Mouse (Mus musculus) CH12.LX (cell line): ENCODE data around the gene Gm13199. TPM values are rescaled to one million over a fixed set of nuclear protein-coding genes. Genes with fewer than 3 reads are reported as not detected.
A peak's percentile ranks its signal among the peaks of the same experiment; 100 is the strongest.

Experiments used
- DNase-seq: peaks from one replicate; pipeline ENCODE4 v3.0.0-alpha.2; 2013; ENCODE audit errors: extremely low read depth
- H3K27ac ChIP-seq: 2 replicates; pipeline ENCODE4 v1.5.1; 2012; ENCODE audit warnings: low read depth, mild to moderate bottlenecking, control low read depth, moderate library complexity; ENCODE audit not compliant: insufficient read depth
- H3K27me3 ChIP-seq: replicated peaks from 2 replicates; pipeline ENCODE3; 2012; ENCODE audit warnings: inconsistent platforms
- H3K36me3 ChIP-seq, 2 experiments: replicated peaks in 1 of 2; 2 replicates each; pipeline versions ENCODE3 to v1.6.1; 2012; ENCODE audit warnings: inconsistent platforms in 1 of 2, low read length in 1 of 2, mild to moderate bottlenecking in 1 of 2, mixed read lengths in 1 of 2, moderate library complexity in 1 of 2; ENCODE audit not compliant: control insufficient read depth in 1 of 2, insufficient read depth in 1 of 2
- H3K4me1 ChIP-seq, 2 experiments: 2 replicates each; pipeline ENCODE4 v1.6.1; 2012; ENCODE audit warnings: inconsistent platforms in 1 of 2, moderate library complexity in 1 of 2; ENCODE audit not compliant: insufficient read depth in 2 of 2, control insufficient read depth in 1 of 2
- H3K4me2 ChIP-seq: 2 replicates; pipeline ENCODE4 v1.6.1; 2012; ENCODE audit warnings: low read depth, mild to moderate bottlenecking, control low read depth; ENCODE audit not compliant: poor library complexity, insufficient read depth, severe bottlenecking
- H3K4me3 ChIP-seq, 3 experiments: fragments of 150-350 bp in 1 of 3; sonication (generic) in 1 of 3; replicated peaks in 1 of 3; 2 replicates each; pipeline versions ENCODE3 to v1.5.1; 2011 to 2012; ENCODE audit warnings: low read depth in 2 of 3, low read length in 2 of 3, mild to moderate bottlenecking in 2 of 3, moderate library complexity in 2 of 3, control low read depth in 1 of 3, improper control_type of control experiment in 1 of 3, inconsistent platforms in 1 of 3, mixed read lengths in 1 of 3; ENCODE audit not compliant: poor library complexity in 1 of 3
- H3K79me2 ChIP-seq: replicated peaks from 2 replicates; pipeline ENCODE4 v1.6.1; 2012; ENCODE audit warnings: mild to moderate bottlenecking, moderate library complexity; ENCODE audit not compliant: control insufficient read depth, poor library complexity, insufficient read depth, severe bottlenecking; ENCODE audit errors: extremely low read depth
- H3K9ac ChIP-seq: 2 replicates; pipeline ENCODE4 v1.6.1; 2012; ENCODE audit warnings: low read depth, mild to moderate bottlenecking, control low read depth, moderate library complexity; ENCODE audit not compliant: insufficient read depth
- H3K9me3 ChIP-seq: replicated peaks from 2 replicates; pipeline ENCODE3; 2012; ENCODE audit warnings: low read length, inconsistent platforms, mixed read lengths
- BHLHE40 ChIP-seq: IDR thresholded peaks from 2 replicates; pipeline ENCODE4 v1.6.1; 2011; ENCODE audit warnings: mild to moderate bottlenecking, low read depth, low read length, improper control_type of control experiment
- CHD1 ChIP-seq: IDR thresholded peaks from 2 replicates; pipeline ENCODE4 v1.6.1; 2012; ENCODE audit warnings: low read depth, low read length, improper control_type of control experiment, inconsistent platforms
- ELF1 ChIP-seq: IDR thresholded peaks from 2 replicates; pipeline ENCODE4 v1.6.1; 2014; ENCODE audit warnings: low read depth, mild to moderate bottlenecking, inconsistent platforms, low read length, improper control_type of control experiment
- ETS1 ChIP-seq: conservative IDR thresholded peaks from 2 replicates; pipeline ENCODE4 v1.6.1; 2012; ENCODE audit warnings: low read depth, mild to moderate bottlenecking, inconsistent platforms, low read length, improper control_type of control experiment, moderate library complexity
- GABPA ChIP-seq: IDR thresholded peaks from 2 replicates; pipeline ENCODE4 v1.6.1; 2012; ENCODE audit warnings: low read depth, low read length, improper control_type of control experiment, inconsistent platforms; ENCODE audit not compliant: insufficient replicate concordance
- HCFC1 ChIP-seq: IDR thresholded peaks from 2 replicates; pipeline ENCODE4 v1.6.1; 2012; ENCODE audit warnings: low read depth, mild to moderate bottlenecking, inconsistent platforms, low read length, improper control_type of control experiment
- JUN ChIP-seq: IDR thresholded peaks from 2 replicates; pipeline ENCODE4 v1.6.1; 2011; ENCODE audit warnings: low read depth, mild to moderate bottlenecking, low read length, improper control_type of control experiment, moderate library complexity; ENCODE audit not compliant: insufficient read depth
- MAFK ChIP-seq: IDR thresholded peaks from 2 replicates; pipeline ENCODE4 v1.6.1; 2011; ENCODE audit warnings: low read length, improper control_type of control experiment; ENCODE audit not compliant: insufficient replicate concordance
- MAX ChIP-seq: IDR thresholded peaks from 2 replicates; pipeline ENCODE4 v1.6.1; 2011; ENCODE audit warnings: low read length, improper control_type of control experiment
- MEF2A ChIP-seq: IDR thresholded peaks from 2 replicates; pipeline ENCODE4 v1.6.1; 2014; ENCODE audit warnings: low read depth, mild to moderate bottlenecking, inconsistent platforms, low read length, improper control_type of control experiment, borderline replicate concordance
- MXI1 ChIP-seq: IDR thresholded peaks from 2 replicates; pipeline ENCODE4 v1.6.1; 2011; ENCODE audit warnings: mild to moderate bottlenecking, low read depth, low read length, improper control_type of control experiment
- MYC ChIP-seq: IDR thresholded peaks from 2 replicates; pipeline ENCODE4 v1.6.1; 2011; ENCODE audit warnings: low read depth, mild to moderate bottlenecking, improper control_type of control experiment, low read length
- NELFE ChIP-seq: IDR thresholded peaks from 2 replicates; pipeline ENCODE4 v1.6.1; 2011; ENCODE audit warnings: low read depth, low read length, improper control_type of control experiment
- NRF1 ChIP-seq: IDR thresholded peaks from 2 replicates; pipeline ENCODE4 v1.6.1; 2014; ENCODE audit warnings: low read depth, mild to moderate bottlenecking, inconsistent platforms, low read length, improper control_type of control experiment, moderate library complexity
- PAX5 ChIP-seq: IDR thresholded peaks from 2 replicates; pipeline ENCODE4 v1.6.1; 2012; ENCODE audit warnings: low read length, inconsistent platforms, mixed read lengths
- POLR2A ChIP-seq: IDR thresholded peaks from 2 replicates; pipeline ENCODE4 v1.6.1; 2011; ENCODE audit warnings: low read depth, mild to moderate bottlenecking, improper control_type of control experiment, low read length
- POLR2AphosphoS2 ChIP-seq: IDR thresholded peaks from 2 replicates; pipeline ENCODE4 v1.6.1; 2011; ENCODE audit warnings: low read depth, low read length, improper control_type of control experiment
- TBP ChIP-seq: conservative IDR thresholded peaks from 2 replicates; pipeline ENCODE4 v1.6.1; 2011; ENCODE audit warnings: low read depth, low read length, improper control_type of control experiment
- TCF12 ChIP-seq: IDR thresholded peaks from 2 replicates; pipeline ENCODE4 v1.6.1; 2014; ENCODE audit warnings: low read depth, mild to moderate bottlenecking, inconsistent platforms, low read length, improper control_type of control experiment
- UBTF ChIP-seq: IDR thresholded peaks from 2 replicates; pipeline ENCODE4 v1.6.1; 2012; ENCODE audit warnings: low read depth, mild to moderate bottlenecking, inconsistent platforms, low read length, improper control_type of control experiment, moderate library complexity
- USF1 ChIP-seq: IDR thresholded peaks from 2 replicates; pipeline ENCODE4 v1.6.1; 2014; ENCODE audit warnings: low read depth, mild to moderate bottlenecking, inconsistent platforms, low read length, improper control_type of control experiment
- USF2 ChIP-seq: conservative IDR thresholded peaks from 2 replicates; pipeline ENCODE4 v1.6.1; 2011; ENCODE audit warnings: low read depth, low read length, improper control_type of control experiment
- ZKSCAN1 ChIP-seq: IDR thresholded peaks from 2 replicates; pipeline ENCODE4 v1.6.1; 2012; ENCODE audit warnings: low read depth, inconsistent platforms, low read length, improper control_type of control experiment, borderline replicate concordance
- ZMIZ1 ChIP-seq: IDR thresholded peaks from 2 replicates; pipeline ENCODE4 v1.6.1; 2012; ENCODE audit warnings: low read depth, mild to moderate bottlenecking, inconsistent platforms, low read length, improper control_type of control experiment
- dilution Hi-C: fragments of 300-500 bp; cut with MboI; formaldehyde crosslinking; loops from 2 replicates; pipeline ENCODE4 v1.14.3; 2020; ENCODE audit warnings: low sequenced_read_pairs; ENCODE audit not compliant: extremely low pct_unique_long_range_greater_than_20kb, extremely low pct_ligation_motif_present
- in situ Hi-C: fragments of 300-500 bp; cut with MboI; formaldehyde crosslinking; loops from 3 replicates; pipeline ENCODE4 v1.14.3; 2019; ENCODE audit warnings: low sequenced_read_pairs, low pct_ligation_motif_present, low pct_unique_long_range_greater_than_20kb, mixed read lengths
- polyA plus RNA-seq: library from polyadenylated mRNA; unstranded; fragments of >175 nt; gene quantifications from 2 replicates; pipeline ENCODE4 v1.2.1, GENCODE M21; 2012; ENCODE audit warnings: low read depth; ENCODE audit not compliant: insufficient read length
- total RNA-seq, 2 experiments: library from RNA; depleted of rRNA; stranded (reverse); fragments of 300-350 nt in 1 of 2; fragments of >200 nt in 1 of 2; gene quantifications; 2 replicates each; pipeline ENCODE4 v1.2.3; 2012 to 2014

Gene Gm13199
- total and polyA plus RNA-seq, 3 experiments = 0.47 to 2.7 (median 1.1) TPM

DNA sequence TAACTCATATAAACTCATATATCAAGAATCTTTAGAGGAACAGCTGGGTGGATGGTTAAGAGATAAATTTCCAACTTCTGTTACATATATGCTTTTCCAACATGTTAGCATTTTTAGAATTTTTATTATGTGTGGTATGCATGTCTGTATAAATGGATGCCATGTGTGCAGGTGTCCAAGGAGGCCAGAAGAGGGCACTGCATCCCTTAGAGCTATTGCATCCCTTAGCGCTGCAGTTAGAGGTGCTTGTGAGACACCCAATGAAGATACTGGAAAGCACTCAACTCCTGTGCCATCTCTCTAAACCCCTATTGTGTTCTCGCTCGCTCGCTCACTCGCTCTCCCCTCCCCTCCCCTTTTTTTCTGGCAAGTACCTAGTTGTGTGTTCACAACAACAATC, 37.4 kb upstream of the Gm13199 start (continued):
- no peak for TF ChIP-seq POLR2A
- TF ChIP-seq PAX5 = no peak
- no peak for TF ChIP-seq ZKSCAN1
- TF ChIP-seq ETS1 = no peak
- TF ChIP-seq MYC = peak; percentile 82
- TF ChIP-seq TCF12 = 0 out of 2 replicates have a peak, but pooled peaks have one; percentile 29
- no peak for TF ChIP-seq JUN
- 0 out of 2 replicates have a peak, but pooled peaks have one; percentile 29 for TF ChIP-seq MEF2A

DNA sequence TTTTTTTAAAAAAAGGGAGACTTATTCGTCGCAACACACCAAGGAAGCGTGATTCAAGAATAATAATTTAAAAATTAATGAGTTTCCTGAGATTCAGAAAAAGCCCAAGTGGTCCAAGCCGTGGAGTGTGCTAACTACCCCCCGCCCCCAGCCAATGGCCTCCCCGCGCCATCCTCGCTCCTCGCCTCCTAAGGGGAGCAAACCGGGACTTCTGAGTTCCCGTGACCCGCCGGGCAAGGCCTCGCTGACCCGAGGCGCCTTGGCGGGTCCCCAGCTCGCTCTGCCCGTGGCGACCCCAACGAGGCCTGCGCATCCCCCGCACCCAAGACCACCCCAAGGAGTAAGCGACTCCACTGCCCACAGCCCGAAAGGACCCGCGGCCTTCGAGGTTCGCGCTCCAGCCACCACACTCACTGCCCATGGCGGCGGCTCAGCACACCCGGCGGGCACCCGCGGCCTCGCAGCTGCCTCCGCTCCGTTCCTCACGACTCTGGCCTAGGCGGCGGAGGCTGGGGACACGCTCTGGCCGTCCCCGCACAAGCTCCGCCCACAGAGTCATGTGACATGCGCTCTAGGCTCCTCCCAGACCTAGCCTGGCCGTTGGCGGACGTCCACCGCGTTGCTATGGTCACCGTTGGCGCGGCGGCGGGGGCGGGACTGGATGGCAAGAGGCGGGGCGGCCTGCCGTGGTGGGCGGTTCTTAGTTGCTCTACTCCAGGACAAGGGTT, 32.3 kb upstream of the Gm13199 start, which contains the start of gene Sec61a2:
Gene Sec61a2, minus strand, starts transcription at position 590 of the 728 bp plus-strand sequence.
- Histone ChIP-seq H3K27ac (peak within 1 kb of the TSS; percentile 53), H3K79me2 (peaks cover 21% of the 10 kb centered on the region), H3K4me3 (peak within 1 kb of the TSS; percentile 70 to 93 (median 90)), H3K9ac (peak within 1 kb of the TSS; percentile 97), H3K4me2 (peak within 1 kb of the TSS; percentile 95), H3K27me3 (no peaks in the 10 kb centered on the region), H3K9me3 (no peaks in the 10 kb centered on the region), H3K4me1 (peaks cover 3 to 15% of the 10 kb centered on the region in 2 experiments; a peak in 2 of 4 replicates), H3K36me3 (peaks cover 14 to 24% of the 10 kb centered on the region in 2 experiments)
- TF ChIP-seq TCF12 = peak; percentile 94
- peak; percentile 78 for TF ChIP-seq USF2
- TF ChIP-seq BHLHE40 = no peak; the same call in 1 of the 2 replicates
- TF ChIP-seq POLR2AphosphoS2 = peak; percentile 88
- no peak for TF ChIP-seq GABPA
- TF ChIP-seq ZMIZ1 = peak; percentile 94
- 0 out of 2 replicates have a peak, but pooled peaks have one; percentile 17 for TF ChIP-seq HCFC1
- peak; percentile 55; the same call in 1 of the 2 replicates for TF ChIP-seq TBP
- peak; percentile 74 for TF ChIP-seq MAX
- TF ChIP-seq MAFK = no peak
- peak; percentile 95 for TF ChIP-seq MXI1
- TF ChIP-seq NELFE = peak; percentile 95
- peak; percentile 97 for TF ChIP-seq POLR2A
- peak; percentile 89 for TF ChIP-seq USF1
- peak; percentile 44; the same call in 1 of the 2 replicates for TF ChIP-seq ELF1
- no peak for TF ChIP-seq CHD1
- TF ChIP-seq UBTF = peak; percentile 93
- peak; percentile 67 for TF ChIP-seq NRF1
- peak; percentile 12; the same call in 1 of the 2 replicates for TF ChIP-seq MEF2A
- in situ Hi-C loops (no loop called here), dilution Hi-C loops (no loop called here)
- peak; percentile 98 for DNase-seq
